Mouse (Mus musculus) hindbrain, embryonic 14.5 days (tissue): Measurements from ENCODE around the gene Gm44502. TPM values are rescaled to one million over a fixed set of nuclear protein-coding genes. Genes with fewer than 3 reads are reported as not detected.
A peak's percentile ranks its signal among the peaks of the same experiment; 100 is the strongest.

Source experiments
- ATAC-seq: fragments of 200-750 bp; cut with Nextera tagmentation; 2 replicates; pipeline ENCODE4 v1.8.0; 2017; ENCODE audit warnings: moderate number of reproducible peaks, mild to moderate bottlenecking, moderate TSS enrichment, moderate library complexity; ENCODE audit not compliant: low FRiP score
- DNase-seq: peaks from one replicate; pipeline ENCODE4 v3.0.0-alpha.2; 2015; ENCODE audit warnings: low spot score
- H3K27ac ChIP-seq: fragments of 300-500 bp; sonication (generic); 2 replicates; pipeline ENCODE4 v1.5.1; 2014; ENCODE audit warnings: mild to moderate bottlenecking, moderate library complexity
- H3K27me3 ChIP-seq: fragments of 300-500 bp; sonication (generic); 2 replicates; pipeline ENCODE4 v1.6.1; 2014; ENCODE audit warnings: mild to moderate bottlenecking, low read length, mixed read lengths; ENCODE audit not compliant: control insufficient read depth, insufficient read depth
- H3K36me3 ChIP-seq: fragments of 300-500 bp; sonication (generic); replicated peaks from 2 replicates; pipeline ENCODE4 v1.6.1; 2014; ENCODE audit not compliant: control insufficient read depth, insufficient read depth
- H3K4me1 ChIP-seq: fragments of 300-500 bp; sonication (generic); replicated peaks from 2 replicates; pipeline ENCODE4 v1.6.1; 2014; ENCODE audit warnings: antibody characterized with exemption, low read length, mixed read lengths; ENCODE audit not compliant: control insufficient read depth, insufficient read depth
- H3K4me2 ChIP-seq: fragments of 300-500 bp; sonication (generic); replicated peaks from 2 replicates; pipeline ENCODE4 v1.6.1; 2014; ENCODE audit warnings: mild to moderate bottlenecking, moderate library complexity
- H3K4me3 ChIP-seq: fragments of 300-500 bp; sonication (generic); replicated peaks from 2 replicates; pipeline ENCODE4 v1.5.1; 2014; ENCODE audit warnings: mild to moderate bottlenecking, low read length
- H3K9ac ChIP-seq: fragments of 300-500 bp; sonication (generic); 2 replicates; pipeline ENCODE4 v1.6.1; 2014
- H3K9me3 ChIP-seq: fragments of 300-500 bp; sonication (generic); 2 replicates; pipeline ENCODE4 v1.6.1; 2016; ENCODE audit warnings: low read length; ENCODE audit not compliant: control insufficient read depth
- WGBS: fragments of 180-500 bp; shearing (Covaris S2); extraction: QIAGEN DNeasy Blood & Tissue Kit; methylation state at CpG from one replicate; pipeline ENCODE4 v1.1.7; 2014; 5-methylcytosine and 5-hydroxymethylcytosine counted together
- polyA plus RNA-seq: library from polyadenylated mRNA; unstranded; fragments of >200 nt; fragmentation: Nextera tagmentation; extraction: Ambion mirVana; gene quantifications from 2 replicates; pipeline ENCODE4 v1.2.1, GENCODE M21; 2014

Gm44502 gene
- polyA plus RNA-seq, 1 experiment from 2014 or later = not detected

DNA sequence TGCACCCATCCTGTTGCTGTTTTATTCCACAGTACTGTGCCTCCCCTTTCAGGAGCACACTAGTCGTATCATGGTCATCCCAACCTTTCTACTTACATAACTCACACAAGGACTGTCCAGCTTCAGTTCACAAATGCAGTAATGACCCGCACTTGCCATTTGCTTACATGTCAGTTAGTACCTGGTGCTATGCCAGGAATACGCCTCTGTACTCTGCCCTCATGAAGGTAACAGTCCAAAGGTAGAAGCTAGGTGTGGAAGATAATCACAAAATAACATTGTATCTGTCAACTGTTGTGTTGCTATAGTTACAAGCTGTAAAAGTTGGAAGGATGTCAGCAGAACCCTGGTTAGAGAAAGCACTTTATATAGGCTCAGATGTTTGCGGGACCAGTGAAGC is 32.6 kb downstream of the Gm44502 start:
- Histone ChIP-seq H3K4me1 (no peaks in the 10 kb centered on the region), H3K9ac (no peak overlapping the region), H3K4me2 (no peak overlapping the region), H3K4me3 (no peak overlapping the region), H3K36me3 (no peaks in the 10 kb centered on the region), H3K27ac (no peak overlapping the region), H3K9me3 (no peaks in the 10 kb centered on the region), H3K27me3 (no peaks in the 10 kb centered on the region; the same call in 1 of the 2 replicates)
- ATAC-seq (no peak), DNase-seq (no peak)
- 91% methylated on average over 4 of the region's 4 CpGs for WGBS

DNA sequence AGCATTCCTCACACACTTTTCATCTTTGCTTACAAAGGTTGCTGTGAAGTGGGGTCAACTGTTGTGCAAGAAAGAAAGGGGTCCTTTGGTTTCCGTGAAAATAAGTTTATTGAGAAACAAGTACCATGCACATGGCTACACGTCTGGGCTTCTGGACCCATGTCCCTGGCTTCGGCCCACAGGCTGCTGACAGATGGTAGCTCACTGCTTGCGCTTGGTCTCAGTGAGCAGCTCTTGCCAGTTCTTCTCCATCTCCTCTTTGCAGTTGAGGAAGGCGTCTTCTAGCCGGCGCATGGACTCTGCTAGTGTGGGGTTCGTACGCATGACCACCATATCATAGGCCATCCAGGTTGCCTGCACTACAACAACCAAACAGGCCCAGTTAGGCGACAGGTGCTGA is 39.4 kb downstream of the Gm44502 start:
- Histone ChIP-seq H3K4me1 (no peaks in the 10 kb centered on the region), H3K9me3 (no peaks in the 10 kb centered on the region), H3K36me3 (no peaks in the 10 kb centered on the region), H3K4me2 (no peak overlapping the region), H3K4me3 (no peak overlapping the region), H3K27me3 (no peaks in the 10 kb centered on the region), H3K9ac (no peak overlapping the region), H3K27ac (no peak overlapping the region)
- ATAC-seq (no peak), DNase-seq (no peak)
- WGBS = 89% methylated on average over 10 of the region's 10 CpGs

DNA sequence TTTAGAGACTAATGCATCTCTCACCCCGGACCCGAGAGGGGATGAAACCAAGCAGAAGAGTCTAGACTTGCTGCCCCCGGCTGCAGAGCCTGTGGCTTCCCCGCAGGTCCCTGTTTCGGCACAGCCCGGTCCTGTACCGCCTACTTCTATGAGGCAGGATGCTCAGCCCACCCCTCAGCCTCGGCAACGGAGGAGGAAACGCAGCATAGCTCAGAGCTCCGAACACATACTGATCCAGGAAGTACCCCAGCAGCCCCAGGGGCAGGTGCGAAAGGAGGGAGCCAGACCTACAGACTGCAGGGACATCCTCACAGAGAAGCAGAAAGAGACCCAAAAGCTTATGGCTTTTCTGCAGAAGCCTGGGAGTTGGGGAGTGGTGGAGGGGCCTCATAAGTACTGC is 42.4 kb downstream of the Gm44502 start:
- no peak for DNase-seq
- WGBS = 52% methylated on average over 12 of the region's 12 CpGs
- Histone ChIP-seq H3K9me3 (no peaks in the 10 kb centered on the region), H3K36me3 (no peaks in the 10 kb centered on the region), H3K4me2 (no peak overlapping the region), H3K27ac (no peak overlapping the region), H3K4me1 (no peaks in the 10 kb centered on the region), H3K27me3 (no peaks in the 10 kb centered on the region), H3K4me3 (no peak overlapping the region), H3K9ac (no peak overlapping the region)
- no peak for ATAC-seq

DNA sequence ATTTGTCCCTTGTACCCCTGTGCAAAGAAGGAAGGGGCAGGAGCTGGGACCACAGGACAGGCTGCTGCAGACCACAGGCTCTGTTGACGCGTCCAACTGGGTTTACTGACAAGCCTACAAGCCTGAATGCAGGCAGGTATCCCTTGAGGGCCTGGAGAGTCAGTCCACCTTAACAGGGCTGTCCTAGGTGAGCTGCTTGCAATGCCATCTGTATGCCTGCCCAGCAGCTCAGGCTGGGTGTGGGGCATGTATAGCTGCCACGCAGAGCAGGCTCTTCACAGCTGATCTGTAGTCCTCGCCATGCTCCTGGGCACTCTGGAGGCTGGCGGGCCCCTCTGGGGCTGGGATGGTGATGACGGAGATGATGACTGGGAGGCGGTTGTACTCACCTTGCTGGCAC is 44.9 kb downstream of the Gm44502 start, which contains the start of gene Klhdc7b:
Klhdc7b (plus strand) TSS at position 301 of the 400 bp plus-strand sequence.
- 91% methylated on average over 7 of the region's 7 CpGs for WGBS

DNA sequence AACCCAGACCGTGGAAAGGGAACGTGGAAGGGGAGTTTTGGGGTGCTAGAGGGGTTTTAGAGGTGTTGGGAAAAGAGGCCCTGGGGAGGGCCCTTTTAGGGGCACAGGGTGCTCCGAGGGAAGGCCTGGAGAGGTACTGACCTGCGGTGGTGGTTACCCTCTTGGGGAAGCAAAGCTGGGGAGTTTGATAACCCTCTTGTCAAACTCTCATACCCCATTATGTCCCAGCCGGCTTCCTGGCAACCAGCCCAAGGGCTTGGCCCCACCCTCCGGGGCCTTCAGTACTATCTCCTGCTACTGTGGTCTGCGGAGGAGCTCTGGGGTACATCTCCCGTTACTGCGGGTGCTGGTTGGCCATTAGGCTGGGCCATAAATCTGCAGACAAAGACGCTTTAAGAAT is 50.1 kb downstream of the Gm44502 start:
- Histone ChIP-seq H3K4me3 (peak overlapping the region; percentile 21), H3K9ac (no peak overlapping the region; the same call in 1 of the 2 replicates), H3K4me1 (peaks cover 7% of the 10 kb centered on the region), H3K27me3 (peaks cover 55% of the 10 kb centered on the region), H3K36me3 (no peaks in the 10 kb centered on the region), H3K27ac (no peak overlapping the region), H3K4me2 (peak overlapping the region; percentile 48), H3K9me3 (no peaks in the 10 kb centered on the region)
- no peak for ATAC-seq
- WGBS = 15% methylated on average over 10 of the region's 10 CpGs
- no peak for DNase-seq

More for the DNA sequence above, 44.9 kb downstream of the Gm44502 start, which contains the start of gene Klhdc7b:
- H3K27ac ChIP-seq = no peak within 1 kb of the TSS
- H3K9me3 ChIP-seq = no peaks in the 10 kb centered on the region
- no peak within 1 kb of the TSS for H3K9ac ChIP-seq
- no peaks in the 10 kb centered on the region for H3K36me3 ChIP-seq
- DNase-seq (no peak), ATAC-seq (no peak)
- peaks cover 16% of the 10 kb centered on the region for H3K27me3 ChIP-seq
- H3K4me3 ChIP-seq = no peak within 1 kb of the TSS
- no peak within 1 kb of the TSS for H3K4me2 ChIP-seq
- no peaks in the 10 kb centered on the region for H3K4me1 ChIP-seq

DNA sequence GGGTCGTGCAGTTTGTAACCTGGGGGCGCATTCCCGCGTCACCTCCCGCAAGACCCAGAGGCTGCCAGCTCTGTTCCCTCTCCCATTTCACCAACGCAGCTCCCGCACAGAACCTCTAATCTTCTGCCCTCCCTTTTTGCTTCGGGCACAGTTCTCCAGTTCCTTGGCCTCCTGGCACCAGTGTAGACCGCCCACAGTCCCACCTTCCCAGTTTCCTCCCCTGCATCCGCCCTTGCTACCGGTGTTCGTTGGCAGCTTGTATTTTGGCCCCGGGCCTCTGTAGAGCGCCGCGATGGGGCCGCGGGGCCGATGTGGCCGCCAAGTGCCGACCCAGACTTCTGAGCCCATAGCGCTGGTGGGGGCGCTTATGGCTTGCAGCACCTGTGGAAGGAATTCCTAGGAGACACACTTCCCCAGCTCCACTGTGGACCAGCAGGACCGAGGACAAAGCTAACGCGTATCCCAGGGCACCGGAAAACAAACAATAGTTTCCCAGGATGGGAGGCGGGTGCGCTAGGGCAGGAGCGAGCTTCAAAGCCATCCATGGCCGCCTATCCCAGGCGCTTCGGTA is 50.6 kb downstream of the Gm44502 start, which contains the start of gene Odf3b:
Odf3b (minus strand) TSS at position 452 of the 571 bp plus-strand sequence.
- Histone ChIP-seq H3K9me3 (no peaks in the 10 kb centered on the region), H3K27me3 (peaks cover 55% of the 10 kb centered on the region), H3K4me1 (peaks cover 11% of the 10 kb centered on the region), H3K27ac (no peak within 1 kb of the TSS), H3K4me2 (peak within 1 kb of the TSS; percentile 48), H3K4me3 (peak within 1 kb of the TSS; percentile 21), H3K36me3 (no peaks in the 10 kb centered on the region), H3K9ac (peak within 1 kb of the TSS; percentile 49; the same call in 1 of the 2 replicates)
- DNase-seq (peak; percentile 43), ATAC-seq (no peak)
- WGBS = under 1% methylated on average over 33 of the region's 33 CpGs

DNA sequence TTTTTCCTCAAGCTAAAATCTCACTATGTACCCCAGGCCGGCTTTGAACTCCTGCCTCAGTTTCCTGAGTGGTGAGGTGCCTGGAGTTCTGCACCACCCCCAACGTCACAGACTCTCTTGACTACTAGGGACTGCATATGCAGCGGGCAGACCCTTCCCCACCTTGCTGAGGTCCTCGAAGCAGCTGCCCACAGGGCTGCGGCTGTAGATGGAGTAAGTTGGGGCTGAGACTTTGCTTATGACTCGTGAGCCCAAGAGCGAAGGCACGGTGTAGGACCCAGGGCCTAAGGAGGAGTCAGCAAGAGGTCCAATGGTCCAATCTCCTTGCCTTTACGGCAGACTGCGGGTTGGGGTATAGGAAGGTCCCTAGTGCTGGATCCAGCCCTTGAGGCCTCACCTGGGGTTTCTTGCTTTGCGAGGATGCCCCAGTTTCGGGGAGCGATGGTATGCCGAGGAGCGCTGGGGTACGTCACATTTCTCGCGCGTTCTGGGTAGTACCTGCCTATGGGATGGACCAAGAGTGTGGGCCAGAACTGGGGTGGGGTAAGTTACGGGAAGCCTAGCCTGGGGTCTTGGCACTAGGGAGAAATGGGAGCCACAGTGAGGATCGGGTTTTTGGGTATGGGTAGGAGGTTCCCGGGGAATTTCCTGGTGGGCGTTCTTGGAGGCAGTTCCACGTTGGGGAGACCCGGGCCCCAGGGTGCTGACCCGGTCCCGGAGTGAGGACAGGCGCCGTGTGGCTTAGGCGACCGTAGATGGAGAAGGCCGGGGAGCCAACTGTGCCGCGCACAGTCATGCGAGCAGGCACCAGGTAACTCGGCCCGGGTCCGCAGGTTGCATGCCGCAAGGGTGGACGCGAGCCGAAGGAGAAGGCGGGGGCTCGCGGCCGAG is 51.3 kb downstream of the Gm44502 start:
- Histone ChIP-seq H3K4me2 (peak overlapping the region; percentile 48), H3K4me1 (peaks cover 13% of the 10 kb centered on the region), H3K9me3 (no peaks in the 10 kb centered on the region), H3K27me3 (peaks cover 55% of the 10 kb centered on the region), H3K36me3 (no peaks in the 10 kb centered on the region), H3K9ac (peak overlapping the region; percentile 49; the same call in 1 of the 2 replicates), H3K27ac (no peak overlapping the region), H3K4me3 (peak overlapping the region; percentile 21)
- DNase-seq = no peak
- 13% methylated on average over 46 of the region's 46 CpGs for WGBS
- no peak for ATAC-seq

DNA sequence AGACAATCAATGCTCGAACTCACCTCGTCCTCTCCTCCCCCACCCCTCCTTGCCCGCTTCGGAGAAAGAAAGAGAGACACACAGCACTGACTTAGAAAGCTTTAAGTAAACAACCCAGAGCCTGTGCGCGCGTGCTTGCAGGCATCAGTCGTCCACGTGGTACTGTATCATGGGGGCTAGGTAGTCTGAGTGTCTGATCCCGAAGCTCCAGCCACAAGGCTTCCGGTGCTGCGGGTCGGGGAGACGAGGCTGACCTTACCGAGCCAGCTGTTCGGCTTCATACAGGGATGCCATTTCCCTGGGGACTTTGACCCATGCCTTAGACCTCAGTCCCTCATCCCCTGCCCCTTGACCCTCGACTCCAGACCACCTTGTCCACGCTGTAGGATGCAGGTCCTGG is 52.1 kb downstream of the Gm44502 start:
- 9% methylated on average over 18 of the region's 18 CpGs for WGBS
- H3K36me3 ChIP-seq = no peaks in the 10 kb centered on the region
- no peak overlapping the region for H3K4me2 ChIP-seq
- ATAC-seq = no peak
- H3K4me3 ChIP-seq = no peak overlapping the region
- DNase-seq = no peak
- H3K4me1 ChIP-seq = peaks cover 20% of the 10 kb centered on the region
- H3K27ac ChIP-seq = no peak overlapping the region
- no peak overlapping the region for H3K9ac ChIP-seq
- H3K9me3 ChIP-seq = no peaks in the 10 kb centered on the region
- peaks cover 55% of the 10 kb centered on the region for H3K27me3 ChIP-seq

DNA sequence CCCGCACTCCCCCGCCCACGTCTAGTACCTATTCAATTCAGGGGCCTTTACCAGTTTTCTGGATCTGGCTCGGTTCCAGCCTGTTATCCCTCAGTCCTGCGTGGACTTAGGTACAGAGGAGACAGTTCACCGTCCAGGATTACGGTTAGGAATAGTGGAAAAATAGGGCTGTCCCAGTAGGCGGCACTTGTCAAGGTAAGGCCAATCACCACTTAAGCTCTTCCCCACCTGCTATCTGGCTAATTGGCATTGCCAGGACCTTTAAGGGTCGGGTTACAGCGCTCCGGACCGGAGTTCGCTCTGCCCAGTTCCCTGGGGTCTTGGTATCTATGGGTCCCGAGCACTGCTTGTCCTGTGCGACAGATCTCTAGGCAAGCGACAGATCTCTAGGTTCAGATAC is 52.5 kb downstream of the Gm44502 start, which contains the start of gene Tymp:
Tymp (minus strand) TSS at position 83 of the 400 bp plus-strand sequence.
- Histone ChIP-seq H3K4me2 (no peak within 1 kb of the TSS), H3K36me3 (peaks cover 4% of the 10 kb centered on the region), H3K4me3 (no peak within 1 kb of the TSS), H3K9ac (no peak within 1 kb of the TSS), H3K4me1 (peaks cover 20% of the 10 kb centered on the region), H3K9me3 (no peaks in the 10 kb centered on the region), H3K27me3 (peaks cover 55% of the 10 kb centered on the region), H3K27ac (no peak within 1 kb of the TSS)
- no peak for DNase-seq
- WGBS = 24% methylated on average over 16 of the region's 16 CpGs
- ATAC-seq = no peak
